Mouse (Mus musculus): Measurements from ENCODE around the gene Ptprn2.

DNA sequence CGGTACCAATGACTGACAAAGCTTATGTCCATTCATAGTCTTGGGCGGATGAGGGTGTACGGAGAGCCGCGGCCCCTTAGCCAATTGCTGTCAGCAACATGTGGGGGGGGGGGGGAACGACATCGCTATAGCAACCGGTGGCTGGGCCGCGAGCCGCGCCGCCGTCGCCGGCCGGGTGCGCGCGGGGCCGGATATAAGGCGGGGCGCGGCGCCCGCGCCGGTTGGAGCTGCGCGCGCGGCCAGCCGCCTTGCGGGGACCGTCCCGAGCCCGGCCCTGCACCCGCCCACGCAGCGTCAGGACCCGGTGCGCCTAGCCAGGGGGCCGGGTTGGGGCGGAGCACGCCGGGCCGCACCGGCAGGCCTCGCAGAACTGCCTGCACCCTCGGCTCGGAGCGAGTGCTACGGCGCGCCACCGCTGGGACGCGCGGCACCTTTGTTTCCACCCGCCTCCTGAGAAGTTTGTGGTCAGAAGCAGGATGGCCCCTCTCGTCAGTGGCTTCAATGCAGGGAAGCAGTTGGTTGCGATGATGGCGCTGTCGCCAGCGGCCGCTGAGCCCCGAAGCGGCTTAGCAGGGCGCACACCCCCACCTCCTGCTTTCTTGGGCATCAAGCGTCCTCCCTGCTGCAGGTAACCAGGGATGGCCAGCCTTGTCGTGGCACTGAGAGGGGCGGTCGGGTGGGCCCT lies 668.3 kb downstream of the Ptprn2 start:
- no peak for TF ChIP-seq CTCF (IDR thresholded peaks at IDR 0.05; ENCODE audit: low read depth)
- no peak for TF ChIP-seq EP300 (IDR thresholded peaks at IDR 0.05; ENCODE audit: low read depth)

All from liver, postnatal 0 days (tissue).